14 mouse cellular contexts compared by ENCODE assay signal in genomic region chr2:50324799-50325198, GRCm38 (mm10).
"Had no signal": no experiment of that assay in that cellular context is flagged by ENCODE, and none has a peak within 500 bp of the region (broad histone marks: within the 10 kb centered on the region; RNA-seq: fewer than 3 reads in every experiment).

No protein-coding gene starts in this region.

- H3K4me2 ChIP-seq: limb, embryonic 13.5 days; liver, embryonic 12.5 days; midbrain, embryonic 13.5 days; stomach, embryonic 15.5 days had no signal

- H3K4me3 ChIP-seq: limb, embryonic 13.5 days; liver, embryonic 12.5 days; midbrain, embryonic 13.5 days; stomach, embryonic 15.5 days had no signal

- H3K36me3 ChIP-seq: limb, embryonic 13.5 days; liver, embryonic 12.5 days; midbrain, embryonic 13.5 days; stomach, embryonic 15.5 days had no signal

- H3K27me3 ChIP-seq: limb, embryonic 13.5 days; liver, embryonic 12.5 days; midbrain, embryonic 13.5 days; stomach, embryonic 15.5 days had no signal

- H3K9me3 ChIP-seq: limb, embryonic 13.5 days; liver, embryonic 12.5 days; midbrain, embryonic 13.5 days; stomach, embryonic 15.5 days had no signal

- DNase-seq: kidney, adult 11 months; kidney, adult 9 months; kidney, postnatal 36 days; layer of hippocampus, adult 9-11 months; layer of hippocampus, postnatal 36 days; left cerebral cortex, postnatal 4 days; right cerebral cortex, postnatal 14 days; thymus, adult 2 months; thymus, postnatal 25 days had no signal

- H3K9ac ChIP-seq: limb, embryonic 13.5 days; liver, embryonic 12.5 days; midbrain, embryonic 13.5 days; stomach, embryonic 15.5 days had no signal

- H3K27ac ChIP-seq: kidney, postnatal 0 days; limb, embryonic 13.5 days; liver, embryonic 12.5 days; midbrain, embryonic 13.5 days; stomach, embryonic 15.5 days had no signal

- H3K4me1 ChIP-seq: liver, embryonic 12.5 days; midbrain, embryonic 13.5 days; stomach, embryonic 15.5 days had no signal

- ATAC-seq: liver, embryonic 12.5 days; midbrain, embryonic 13.5 days had no signal
